Comparison of ENCODE assay signal across 16 mouse cellular contexts in genomic region chr2:126897511-126897910, GRCm38 (mm10). TPM values are rescaled to one million over a fixed set of nuclear protein-coding genes. Genes with fewer than 3 reads are reported as not detected.
DNase-seq lines count a peak whose midpoint lies in the region; ATAC-seq and TF ChIP-seq lines count a peak whose summit lies in the region.
"Had no signal": no experiment of that assay in that cellular context is flagged by ENCODE, and none has a peak within 500 bp of the region (broad histone marks: within the 10 kb centered on the region; RNA-seq: fewer than 3 reads in every experiment).

No protein-coding gene starts in this region.

- no peaks in the 10 kb centered on the region for H3K9me3 ChIP-seq in heart, embryonic 10.5 days
- no peaks in the 10 kb centered on the region for H3K9me3 ChIP-seq in kidney, postnatal 0 days (replicated peaks; ENCODE audit: low read length)
- no peaks in the 10 kb centered on the region for H3K9me3 ChIP-seq in midbrain, embryonic 10.5 days (replicated peaks)
- H3K9me3 ChIP-seq: embryonic facial prominence, embryonic 10.5 days; limb, embryonic 15.5 days; midbrain, embryonic 15.5 days had no signal

- H3K4me1 ChIP-seq in heart, embryonic 10.5 days, result peaks cover 9% of the 10 kb centered on the region; the same call in 1 of the 2 replicates
- no peaks in the 10 kb centered on the region for H3K4me1 ChIP-seq in kidney, postnatal 0 days (replicated peaks; ENCODE audit: insufficient read depth, low read length)
- no peaks in the 10 kb centered on the region for H3K4me1 ChIP-seq in midbrain, embryonic 10.5 days
- H3K4me1 ChIP-seq: embryonic facial prominence, embryonic 10.5 days; limb, embryonic 15.5 days; midbrain, embryonic 15.5 days had no signal

- peak overlapping the region; percentile 47; the same call in 1 of the 2 replicates for H3K27ac ChIP-seq in heart, embryonic 10.5 days
- peak overlapping the region; percentile 50 for H3K27ac ChIP-seq in kidney, postnatal 0 days
- no peak overlapping the region for H3K27ac ChIP-seq in midbrain, embryonic 10.5 days (replicated peaks)
- H3K27ac ChIP-seq: embryonic facial prominence, embryonic 10.5 days; limb, embryonic 15.5 days; midbrain, embryonic 15.5 days had no signal

- no peak for TF ChIP-seq CTCF in kidney, postnatal 0 days (IDR thresholded peaks at IDR 0.05; ENCODE audit: low read depth)

- intact Hi-C loops in gastrocnemius, postnatal 36 days (cut with DNase I), result loop anchor here (5.0 kb wide), 1 partner anchor 35 kb away; the partner anchor contains the start of gene Sppl2a
- intact Hi-C loops in heart, postnatal 14 days (cut with DNase I), result no loop called here

- no peak; the same call in 1 of the 2 replicates for ATAC-seq in kidney, postnatal 0 days (replicated peaks; ENCODE audit: low FRiP score, low read depth)
- ATAC-seq in erythroid progenitor cell, adult 5-6 weeks (replicated peaks; ENCODE audit: low FRiP score, poor library complexity, severe bottlenecking), result no peak
- ATAC-seq: forebrain, postnatal 0 days; inflammation-experienced regulatory T-cells, adult 6 months; midbrain, embryonic 15.5 days had no signal

- no peaks in the 10 kb centered on the region for H3K27me3 ChIP-seq in heart, embryonic 10.5 days (ENCODE audit: insufficient read depth, poor library complexity, severe bottlenecking)
- no peaks in the 10 kb centered on the region for H3K27me3 ChIP-seq in kidney, postnatal 0 days (ENCODE audit: insufficient read depth, low read length)
- H3K27me3 ChIP-seq in midbrain, embryonic 10.5 days (ENCODE audit: low read depth, poor library complexity, severe bottlenecking), result no peaks in the 10 kb centered on the region
- H3K27me3 ChIP-seq: limb, embryonic 15.5 days; midbrain, embryonic 15.5 days had no signal

- WGBS in heart, embryonic 10.5 days, result 71% methylated on average over 9 of the region's 9 CpGs
- WGBS in kidney, postnatal 0 days, result 61% methylated on average over 9 of the region's 9 CpGs
- 91% methylated on average over 9 of the region's 9 CpGs for WGBS in midbrain, embryonic 10.5 days

- peak; percentile 30 to 34 for DNase-seq in gastrocnemius, adult 8-10 months (ENCODE audit: low spot score in 2 of 2)
- no peak for DNase-seq in gastrocnemius, postnatal 36 days
- no peak for DNase-seq in heart, embryonic 10.5 days (ENCODE audit: low spot score)
- DNase-seq in heart, postnatal 14 days, result peak; percentile 10 to 28
- DNase-seq in kidney, postnatal 0 days (ENCODE audit: low spot score), result peak; percentile 9
- no peak for DNase-seq in adrenal gland, postnatal 36 days
- no peak for DNase-seq in midbrain, embryonic 10.5 days (ENCODE audit: low spot score)
- DNase-seq: cerebellum, postnatal 36 days; forebrain, postnatal 0 days; lung, adult 2 months had no signal

- peaks cover 30% of the 10 kb centered on the region for H3K36me3 ChIP-seq in heart, embryonic 10.5 days
- 0 out of 2 replicates have a peak, but pooled peaks cover 4% of the 10 kb centered on the region for H3K36me3 ChIP-seq in kidney, postnatal 0 days (ENCODE audit: insufficient read depth, low read length)
- peaks cover 44% of the 10 kb centered on the region for H3K36me3 ChIP-seq in midbrain, embryonic 10.5 days

- no peak overlapping the region for H3K9ac ChIP-seq in kidney, postnatal 0 days (ENCODE audit: low read depth, low read length)
- H3K9ac ChIP-seq: forebrain, postnatal 0 days; limb, embryonic 15.5 days; midbrain, embryonic 15.5 days had no signal

- no peak overlapping the region for H3K4me3 ChIP-seq in heart, embryonic 10.5 days
- no peak overlapping the region for H3K4me3 ChIP-seq in kidney, postnatal 0 days (replicated peaks; ENCODE audit: low read depth, low read length)
- no peak overlapping the region for H3K4me3 ChIP-seq in midbrain, embryonic 10.5 days
- H3K4me3 ChIP-seq: embryonic facial prominence, embryonic 10.5 days; erythroblast, embryonic 14.5 days; limb, embryonic 15.5 days; midbrain, embryonic 15.5 days had no signal

- peak overlapping the region; percentile 18; the same call in 1 of the 2 replicates for H3K4me2 ChIP-seq in kidney, postnatal 0 days (ENCODE audit: low read length)
- H3K4me2 ChIP-seq: limb, embryonic 15.5 days; midbrain, embryonic 15.5 days had no signal

RNA-seq across cellular contexts. Expression of gene Trpm7, which starts 21.5 kb away (rescaled TPM):
- 10 to 100 TPM; 21.0 to 26.4 (median 25.5) TPM for total RNA-seq in gastrocnemius, adult 8-10 months (2022)
- total RNA-seq in gastrocnemius, postnatal 36 days (2021), result 10 to 100 TPM; 21.7 to 30.7 TPM
- polyA plus RNA-seq in heart, embryonic 10.5 days (2016; fragmentation: Nextera tagmentation; extraction: Ambion mirVana), result 41.3 and 48.5 TPM in 2 replicates
- 10 to 100 TPM; 40.6 to 43.6 TPM for total RNA-seq in heart, postnatal 14 days (2021)
- 41.2 and 45.9 TPM in 2 replicates for polyA plus RNA-seq in kidney, postnatal 0 days (2015; fragmentation: Nextera tagmentation; extraction: Ambion mirVana)
- total RNA-seq in adrenal gland, postnatal 36 days (2021), result 10 to 100 TPM; 42.1 to 43.6 TPM
- 39.7 and 40.7 TPM in 2 replicates for polyA plus RNA-seq in midbrain, embryonic 10.5 days (2016; fragmentation: Nextera tagmentation; extraction: Ambion mirVana)
- 72.9 and 85.1 TPM in 2 replicates for total RNA-seq in erythroid progenitor cell, adult 5-6 weeks (2015; ENCODE audit: low replicate concordance)
- total RNA-seq in erythroid progenitor cell, adult 5-6 weeks (2017; ENCODE audit: low replicate concordance), result 76.2 and 92.4 TPM in 2 replicates

RNA-seq across cellular contexts. Expression of gene Sppl2a, which starts 35.5 kb away (rescaled TPM):
- total RNA-seq in gastrocnemius, adult 8-10 months (2022), result 10 to 100 TPM; 70.6 to 76.0 (median 71.9) TPM
- total RNA-seq in gastrocnemius, postnatal 36 days (2021), result 10 to 100 TPM; 64.2 to 64.3 TPM
- polyA plus RNA-seq in heart, embryonic 10.5 days (2016; fragmentation: Nextera tagmentation; extraction: Ambion mirVana), result 28.6 and 33.6 TPM in 2 replicates
- 10 to 100 TPM; 45.3 to 49.5 TPM for total RNA-seq in heart, postnatal 14 days (2021)
- 42.4 and 47.8 TPM in 2 replicates for polyA plus RNA-seq in kidney, postnatal 0 days (2015; fragmentation: Nextera tagmentation; extraction: Ambion mirVana)
- total RNA-seq in adrenal gland, postnatal 36 days (2021), result 10 to 100 TPM; 91.4 to 95.3 TPM
- polyA plus RNA-seq in midbrain, embryonic 10.5 days (2016; fragmentation: Nextera tagmentation; extraction: Ambion mirVana), result 30.3 and 35.5 TPM in 2 replicates
- 22.3 and 36.9 TPM in 2 replicates for total RNA-seq in erythroid progenitor cell, adult 5-6 weeks (2015; ENCODE audit: low replicate concordance)
- total RNA-seq in erythroid progenitor cell, adult 5-6 weeks (2017; ENCODE audit: low replicate concordance), result 26.3 and 26.4 TPM in 2 replicates

Comparison
In these comparisons a context has a peak if more than half of its experiments do, and no peak if none do; other contexts are left out.
1. DNase-seq: peak in gastrocnemius, adult 8-10 months (2 of 2), heart, postnatal 14 days (2 of 2) and kidney, postnatal 0 days (single experiment); none in gastrocnemius, postnatal 36 days (0 of 2), heart, embryonic 10.5 days (single experiment), adrenal gland, postnatal 36 days (0 of 2) and midbrain, embryonic 10.5 days (single experiment).